ENCODE assay signal across 8 mouse cellular contexts in genomic region chr7:141524760-141525579, GRCm38 (mm10). TPM values are rescaled to one million over a fixed set of nuclear protein-coding genes. Genes with fewer than 3 reads are reported as not detected.
DNase-seq lines count a peak whose midpoint lies in the region; ATAC-seq lines count a peak whose summit lies in the region.

No protein-coding gene starts in this region.

- 0 out of 2 replicates have a peak overlapping the region, but pooled peaks have one; percentile 26 for H3K27ac ChIP-seq in hindbrain, embryonic 14.5 days

- H3K27me3 ChIP-seq in hindbrain, embryonic 14.5 days (ENCODE audit: control insufficient read depth, insufficient read depth, low read length) = no peaks in the 10 kb centered on the region

- no peak overlapping the region for H3K9ac ChIP-seq in hindbrain, embryonic 14.5 days

- WGBS in hindbrain, embryonic 14.5 days = 54% methylated on average over 6 of the region's 6 CpGs

- no peak overlapping the region for H3K4me3 ChIP-seq in hindbrain, embryonic 14.5 days (replicated peaks; ENCODE audit: low read length)

- DNase-seq in R1 (ENCODE audit: low read depth, low spot score) = peak; percentile 79
- peak; percentile 92 for DNase-seq in cerebellum, adult 9-10 months
- DNase-seq in hindbrain, embryonic 14.5 days (ENCODE audit: low spot score) = peak; percentile 86
- peak; percentile 49 to 74 for DNase-seq in layer of hippocampus, postnatal 25 days (ENCODE audit: extremely low spot score in 1 of 2, low spot score in 1 of 2)
- DNase-seq in lung, postnatal 25 days (ENCODE audit: low spot score) = peak; percentile 83
- peak; percentile 86 for DNase-seq in retina, postnatal 1 day
- peak; percentile 63 to 70 for DNase-seq in thymus, postnatal 36 days

- H3K36me3 ChIP-seq in hindbrain, embryonic 14.5 days (replicated peaks; ENCODE audit: control insufficient read depth, insufficient read depth) = peaks cover 58% of the 10 kb centered on the region

- no peaks in the 10 kb centered on the region for H3K4me1 ChIP-seq in hindbrain, embryonic 14.5 days (replicated peaks; ENCODE audit: control insufficient read depth, insufficient read depth, low read length)

- H3K9me3 ChIP-seq in hindbrain, embryonic 14.5 days (ENCODE audit: control insufficient read depth, low read length) = no peaks in the 10 kb centered on the region

- ATAC-seq in frontal cortex, adult (ENCODE audit: low TSS enrichment) = peak; percentile 98
- peak; percentile 90 for ATAC-seq in hindbrain, embryonic 14.5 days (ENCODE audit: low FRiP score)

- no peak overlapping the region for H3K4me2 ChIP-seq in hindbrain, embryonic 14.5 days (replicated peaks)

RNA-seq across cellular contexts. Expression of gene Chid1, which starts 14.7 kb away (rescaled TPM):
- polyA plus RNA-seq in hindbrain, embryonic 14.5 days (2014; fragmentation: Nextera tagmentation; extraction: Ambion mirVana) = 45.5 and 47.8 TPM in 2 replicates
- total RNA-seq in layer of hippocampus, postnatal 25 days (2021) = 10 to 100 TPM; 81.3 to 84.0 TPM

RNA-seq across cellular contexts. Expression of gene Ap2a2, which starts 37.0 kb away (rescaled TPM):
- polyA plus RNA-seq in hindbrain, embryonic 14.5 days (2014; fragmentation: Nextera tagmentation; extraction: Ambion mirVana) = 104 TPM in 2 replicates
- 100 to 1,000 TPM; 238 to 254 TPM for total RNA-seq in layer of hippocampus, postnatal 25 days (2021)

RNA-seq across cellular contexts. Expression of gene Tspan4, which starts 49.9 kb away (rescaled TPM):
- polyA plus RNA-seq in hindbrain, embryonic 14.5 days (2014; fragmentation: Nextera tagmentation; extraction: Ambion mirVana) = 61.0 and 62.2 TPM in 2 replicates
- total RNA-seq in layer of hippocampus, postnatal 25 days (2021) = 10 to 100 TPM; 12.2 to 14.3 TPM

RNA-seq across cellular contexts. Expression of gene Polr2l, which starts 50.0 kb away (rescaled TPM):
- 81.9 and 93.0 TPM in 2 replicates for polyA plus RNA-seq in hindbrain, embryonic 14.5 days (2014; fragmentation: Nextera tagmentation; extraction: Ambion mirVana)
- 10 to 100 TPM; 40.9 to 47.2 TPM for total RNA-seq in layer of hippocampus, postnatal 25 days (2021)

RNA-seq across cellular contexts. Expression of gene Cd151, which starts 57.8 kb away (rescaled TPM):
- 47.0 and 50.4 TPM in 2 replicates for polyA plus RNA-seq in hindbrain, embryonic 14.5 days (2014; fragmentation: Nextera tagmentation; extraction: Ambion mirVana)
- 10 to 100 TPM; 25.7 TPM for total RNA-seq in layer of hippocampus, postnatal 25 days (2021)
